Mouse (Mus musculus) v-Abl transformed pro-B cells (cell line): ENCODE data around the gene Olfr1417.
"Not testable (repeated sequence)": the region's sequence is repeated elsewhere in the genome, so short reads cannot be mapped to it uniquely, and the experiment has no call there.

Source experiments
- in situ Hi-C, 2 experiments: fragments of 400-800 bp; cut with MboI; formaldehyde crosslinking; loops; one replicate each; pipeline ENCODE4 v1.15.1; 2025; ENCODE audit not compliant: unreplicated experiment in 2 of 2

Gene Olfr1417

DNA sequence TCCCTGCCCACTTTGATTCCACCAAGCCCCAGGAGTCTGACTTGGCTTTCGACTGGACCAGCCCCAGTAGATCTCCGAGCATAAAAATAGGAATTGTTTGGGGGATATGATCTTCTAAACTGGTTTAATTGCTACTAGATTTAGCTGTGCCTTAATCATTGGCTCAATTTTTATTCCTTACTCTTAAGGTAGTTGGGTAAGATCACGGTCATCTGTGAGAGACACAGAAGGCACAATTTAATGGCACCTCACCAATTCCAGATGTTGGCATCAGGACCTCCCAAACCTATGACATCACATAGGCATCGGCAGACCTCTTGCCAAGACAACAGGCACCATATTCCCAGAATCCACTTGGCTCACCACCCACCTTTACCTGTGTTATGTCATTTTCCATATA lies at the start of gene Olfr1417:
TSS of gene Olfr1417 (minus strand) at position 101 of the 400 bp plus-strand sequence.
- in situ Hi-C loops: no loop called here

- in situ Hi-C loops: no loop called here
Observed at GRCm38 (mm10) chr19:11886265-11886664, 47.2 kb upstream of the Olfr1417 start, which contains the start of gene Olfr1420. Gene Olfr1420, plus strand, starts transcription at chr19:11886565.

GRCm38 (mm10) chr19:11878404-11878803 lies 39.4 kb upstream of the Olfr1417 start:
- in situ Hi-C loops: not testable (repeated sequence)

DNA sequence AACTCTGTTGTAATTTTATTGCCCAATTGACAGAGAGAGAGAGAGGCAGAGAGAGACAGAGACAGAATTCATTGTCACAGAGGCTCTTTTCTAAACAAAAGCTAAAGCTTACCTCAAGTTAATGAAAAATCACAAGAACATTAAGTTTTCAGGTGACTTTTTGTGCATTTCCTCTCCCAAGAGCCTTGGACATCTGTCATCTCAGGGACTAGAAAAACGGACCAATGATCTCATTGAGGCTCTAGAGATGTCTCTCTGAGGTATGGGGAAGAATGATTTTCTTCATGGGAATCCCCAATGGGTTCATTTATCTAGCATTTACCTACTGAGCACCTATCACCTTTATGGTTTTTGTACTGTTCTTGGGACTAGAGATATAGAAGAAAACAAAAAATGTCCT lies 36.0 kb upstream of the Olfr1417 start, which contains the start of gene Olfr1419:
TSS of gene Olfr1419 (minus strand) at position 101 of the 400 bp plus-strand sequence.
- in situ Hi-C loops: no loop called here

GRCm38 (mm10) chr19:11867837-11868236 lies 28.8 kb upstream of the Olfr1417 start:
- in situ Hi-C loops: no loop called here

DNA sequence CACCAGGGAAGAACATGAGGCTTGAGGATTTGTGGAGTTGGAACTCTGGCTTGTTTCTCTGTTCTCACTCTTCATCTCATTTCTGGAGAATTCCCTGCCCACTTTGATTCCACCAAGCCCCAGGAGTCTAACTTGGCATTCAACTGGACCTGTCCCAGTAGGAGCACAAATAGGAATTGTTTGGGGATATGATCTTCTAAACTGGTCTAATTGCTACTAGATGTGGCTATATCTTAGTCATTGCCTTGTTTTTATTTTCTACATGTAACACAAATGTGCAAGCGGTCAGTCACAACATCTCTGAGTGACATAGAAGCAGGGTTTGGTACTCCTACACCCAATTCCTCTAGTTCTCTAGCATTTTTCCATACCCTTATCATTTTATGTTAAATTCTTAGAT lies 21.9 kb upstream of the Olfr1417 start, which contains the start of gene Olfr1418:
TSS of gene Olfr1418 (minus strand) at position 101 of the 400 bp plus-strand sequence.
- in situ Hi-C loops: no loop called here

DNA sequence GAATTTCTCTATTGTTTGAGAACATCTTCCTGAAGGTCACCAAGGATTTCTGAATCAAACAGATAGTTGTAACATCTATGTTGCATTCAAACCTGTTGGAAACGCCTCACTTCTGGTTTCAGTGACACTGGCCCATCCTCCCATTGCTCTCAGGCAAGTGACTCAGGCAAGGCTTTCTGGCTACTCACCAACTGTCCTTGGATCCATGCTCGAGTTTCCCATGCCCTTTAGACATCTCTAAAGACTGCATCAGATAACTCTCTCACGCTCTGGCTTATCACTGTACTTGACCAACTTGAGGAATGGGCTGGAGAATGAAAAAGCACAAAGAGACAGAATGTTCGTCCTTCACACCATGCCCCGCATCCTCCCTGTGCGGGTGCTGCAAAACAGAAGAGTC lies 17.5 kb upstream of the Olfr1417 start:
- in situ Hi-C loops: no loop called here

DNA sequence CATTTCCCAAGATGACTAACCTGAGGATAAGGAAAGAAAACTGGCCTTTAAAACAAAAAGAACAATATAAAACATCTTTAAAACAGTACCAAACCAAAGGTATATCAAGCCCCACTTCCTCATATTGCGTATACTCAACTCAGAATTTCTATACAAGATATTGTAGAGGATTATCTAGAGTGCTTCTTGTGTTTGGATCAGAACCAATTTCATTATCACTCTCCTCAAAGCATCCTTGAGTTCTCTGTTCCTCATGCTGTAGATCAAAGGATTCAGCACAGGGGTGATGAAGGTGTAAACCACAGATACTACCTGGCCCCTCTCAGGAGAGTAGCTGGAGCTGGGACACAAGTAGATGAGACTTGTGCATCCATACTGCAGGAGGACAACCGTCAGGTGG lies 15.8 kb upstream of the Olfr1417 start:
- in situ Hi-C loops: no loop called here

DNA sequence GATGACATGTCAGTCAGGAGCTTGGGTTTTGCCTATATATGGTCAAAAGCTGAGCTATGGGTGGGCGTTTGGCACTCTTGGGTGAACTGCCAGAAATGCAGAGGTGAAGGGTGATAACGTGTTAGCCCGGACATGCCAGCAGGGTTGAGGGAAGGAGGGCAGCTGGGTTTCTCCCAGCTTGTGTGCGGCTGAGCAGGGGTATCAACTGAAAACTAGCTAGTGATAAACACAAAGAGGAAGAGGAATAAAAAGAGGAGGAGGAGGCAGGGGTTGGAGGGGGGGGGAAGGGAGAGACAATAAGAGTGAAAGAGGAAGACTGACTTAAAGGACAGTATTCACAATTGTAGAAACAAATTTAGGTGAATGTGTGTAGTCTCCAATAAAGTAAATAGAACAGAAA lies 13.6 kb upstream of the Olfr1417 start:
- in situ Hi-C loops: no loop called here

GRCm38 (mm10) chr19:11846333-11846732 lies 7.3 kb upstream of the Olfr1417 start:
- in situ Hi-C loops: no loop called here

GRCm38 (mm10) chr19:11823346-11824065 lies 15.5 kb downstream of the Olfr1417 start:
- in situ Hi-C loops: no loop called here

- in situ Hi-C loops: no loop called here
Observed at GRCm38 (mm10) chr19:11820211-11820610, 18.8 kb downstream of the Olfr1417 start.

DNA sequence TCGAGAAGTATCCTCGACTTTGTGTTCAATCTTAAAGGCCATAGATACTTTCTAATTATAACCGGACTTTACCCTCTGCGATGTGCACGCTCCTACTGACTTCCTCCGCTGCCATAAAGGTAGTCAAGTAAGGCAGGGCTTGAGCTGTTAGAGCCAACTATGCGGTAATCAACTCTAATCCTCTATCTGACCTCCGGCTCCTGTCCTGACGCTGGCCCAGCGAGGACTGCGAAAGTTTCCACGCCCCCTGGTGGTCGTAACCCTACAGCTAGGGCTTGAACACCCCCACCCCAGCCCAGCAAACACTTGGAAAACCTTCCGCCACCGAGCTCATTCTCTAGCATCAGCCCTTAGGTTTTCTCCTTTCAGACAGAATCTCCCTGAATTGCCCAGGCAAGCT lies 19.2 kb downstream of the Olfr1417 start:
- in situ Hi-C loops: no loop called here

DNA sequence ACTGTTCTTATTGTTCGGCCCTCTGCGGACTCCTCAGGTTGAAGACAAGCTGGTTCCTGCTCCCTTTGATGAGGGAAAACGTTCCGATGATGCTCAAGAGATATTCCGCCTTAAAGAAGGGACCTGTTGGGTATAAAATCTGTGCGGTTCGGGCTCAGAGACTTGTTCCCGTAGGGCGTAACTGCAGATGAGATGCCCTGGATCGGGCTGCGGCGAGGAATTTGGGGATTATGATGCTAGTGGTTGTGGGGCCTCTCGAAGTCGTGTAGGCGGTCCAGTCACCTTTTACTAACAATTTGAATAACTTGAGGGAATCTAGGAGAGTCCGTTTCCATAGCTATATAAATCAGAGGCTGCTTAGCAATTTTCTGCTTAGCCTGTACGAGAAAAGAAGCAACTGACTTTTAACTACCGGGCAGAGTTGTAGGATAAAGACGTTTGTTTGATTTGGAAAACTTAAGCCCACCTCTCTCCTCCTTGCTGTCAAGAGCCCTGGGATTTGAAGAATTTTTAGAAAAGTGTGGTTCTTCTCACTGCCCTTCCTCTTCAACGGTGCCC lies 19.8 kb downstream of the Olfr1417 start, which contains the start of gene Stx3:
TSS of gene Stx3 (minus strand) at position 261 of the 558 bp plus-strand sequence.
- in situ Hi-C loops: no loop called here

GRCm38 (mm10) chr19:11818199-11819142 lies 20.5 kb downstream of the Olfr1417 start:
- in situ Hi-C loops: no loop called here

- in situ Hi-C loops: no loop called here
Observed at GRCm38 (mm10) chr19:11817586-11817985, 21.4 kb downstream of the Olfr1417 start.

GRCm38 (mm10) chr19:11816706-11817105 lies 22.3 kb downstream of the Olfr1417 start:
- in situ Hi-C loops: no loop called here

- in situ Hi-C loops: no loop called here
Observed at GRCm38 (mm10) chr19:11814742-11815333, 24.2 kb downstream of the Olfr1417 start.

DNA sequence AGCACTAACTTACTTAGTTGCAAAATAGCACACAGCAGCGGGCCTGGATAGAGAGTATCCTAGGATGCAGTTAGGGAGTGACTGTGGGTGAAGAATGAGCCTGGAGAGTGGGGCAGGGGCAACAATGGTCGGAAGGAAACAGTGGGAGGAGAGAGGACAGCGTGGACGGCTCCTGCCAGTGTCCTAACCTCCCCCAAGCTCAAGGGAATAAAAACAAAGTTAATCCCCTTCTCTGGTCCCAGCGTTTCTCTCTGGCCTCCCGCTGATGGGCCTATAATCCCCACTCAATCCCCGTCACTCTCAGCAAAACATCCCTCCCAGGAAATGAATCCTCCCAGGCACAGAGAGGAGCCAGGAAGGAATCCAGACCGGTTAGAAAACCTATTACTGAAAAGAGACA lies 25.4 kb downstream of the Olfr1417 start:
- in situ Hi-C loops: no loop called here

DNA sequence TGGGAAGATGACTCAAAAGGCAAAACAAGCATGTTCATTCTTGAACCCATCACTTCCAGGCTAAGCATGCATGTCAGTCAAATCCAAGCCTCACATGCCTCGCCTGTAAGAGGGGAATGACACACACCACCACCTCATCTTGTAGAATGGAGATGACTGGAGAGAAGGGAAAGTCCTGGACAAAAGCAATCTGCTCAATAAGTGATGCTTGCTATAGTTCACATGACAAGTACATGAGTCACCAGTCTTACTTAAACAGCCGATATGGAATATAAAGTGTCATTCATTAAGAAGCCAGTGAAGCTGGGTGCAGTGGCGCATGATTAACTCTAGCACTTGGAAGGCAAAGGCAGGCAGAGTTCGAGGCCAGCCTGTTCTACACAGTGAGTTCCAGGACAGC lies 25.9 kb downstream of the Olfr1417 start:
- in situ Hi-C loops: no loop called here
